Mouse (Mus musculus): ENCODE measurements around the gene Mamld1.
A peak's percentile ranks its signal among the peaks of the same experiment; 100 is the strongest.

Mamld1 gene

DNA sequence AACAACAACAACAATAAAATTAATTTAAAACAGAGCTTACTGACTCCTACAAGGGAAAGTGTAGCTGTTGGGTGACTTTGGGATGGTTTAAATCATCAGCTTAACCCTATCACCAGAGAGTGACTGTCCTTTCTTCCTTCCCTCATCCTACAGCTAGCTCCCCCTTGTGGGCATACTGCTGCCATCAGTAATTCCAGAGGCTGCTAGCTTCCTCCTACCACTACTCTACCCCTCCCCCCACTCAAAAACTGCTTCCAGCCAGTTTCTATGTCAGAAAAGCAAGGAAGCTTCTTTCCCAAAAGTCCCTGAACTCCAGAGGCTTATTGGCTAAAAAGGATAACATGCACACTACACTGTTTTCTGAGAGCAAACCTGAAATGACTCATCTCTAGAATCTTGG is 81.4 kb downstream of the Mamld1 start:
- no peak for DNase-seq (ENCODE audit: low spot score in 2 of 2)

DNA sequence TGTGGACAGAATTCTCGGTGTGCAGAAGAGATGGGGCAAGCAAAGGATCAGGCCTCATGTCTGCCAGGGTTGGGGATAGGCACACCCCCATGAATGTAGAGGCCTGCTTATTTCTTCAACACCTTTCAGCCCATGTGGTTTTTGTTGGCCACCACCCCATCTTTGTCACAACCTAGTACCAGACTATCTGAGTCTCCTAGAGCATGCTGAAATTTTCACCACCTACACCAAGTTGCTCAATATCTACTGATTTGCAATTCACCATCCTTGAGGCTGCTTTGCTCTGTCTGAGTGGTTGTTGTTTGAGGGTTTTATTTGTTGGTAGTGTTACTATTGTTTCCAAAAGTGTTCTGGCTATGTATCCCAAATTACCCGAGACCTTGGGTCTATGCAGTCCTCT is 91.3 kb downstream of the Mamld1 start:
- no peak for DNase-seq (ENCODE audit: low spot score in 2 of 2)

DNA sequence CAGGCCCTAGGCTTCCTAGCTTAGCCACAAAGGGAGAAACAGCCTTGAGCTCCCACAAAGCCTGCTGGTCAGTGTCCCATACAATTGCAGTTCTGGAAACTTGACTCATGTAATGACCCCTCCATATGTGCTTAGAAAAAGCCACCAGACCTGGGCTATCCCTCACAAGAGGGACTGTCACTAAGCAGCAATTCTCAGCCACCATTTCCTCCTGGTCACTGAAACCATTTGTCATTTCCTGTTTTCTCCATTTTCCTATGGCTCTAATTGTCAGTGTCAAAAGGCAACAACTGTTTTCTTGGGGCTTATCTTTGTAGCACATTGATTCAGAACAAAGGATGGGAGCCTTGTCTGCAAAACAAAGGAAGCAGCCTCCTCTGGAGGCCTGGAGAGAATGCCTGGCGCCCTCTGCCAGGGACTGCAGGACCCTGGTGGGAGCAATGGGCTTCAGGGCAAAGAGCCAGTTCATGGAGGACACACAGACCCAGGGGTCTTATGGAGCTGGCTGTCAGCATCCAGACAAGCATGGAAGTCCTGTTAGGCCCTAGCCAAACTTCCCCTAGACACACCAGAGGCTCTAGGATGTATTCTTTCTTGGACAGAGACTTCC is 99.5 kb downstream of the Mamld1 start:
- peak in 1 of 2 experiments; percentile 4 for DNase-seq (ENCODE audit: low spot score in 2 of 2)

DNA sequence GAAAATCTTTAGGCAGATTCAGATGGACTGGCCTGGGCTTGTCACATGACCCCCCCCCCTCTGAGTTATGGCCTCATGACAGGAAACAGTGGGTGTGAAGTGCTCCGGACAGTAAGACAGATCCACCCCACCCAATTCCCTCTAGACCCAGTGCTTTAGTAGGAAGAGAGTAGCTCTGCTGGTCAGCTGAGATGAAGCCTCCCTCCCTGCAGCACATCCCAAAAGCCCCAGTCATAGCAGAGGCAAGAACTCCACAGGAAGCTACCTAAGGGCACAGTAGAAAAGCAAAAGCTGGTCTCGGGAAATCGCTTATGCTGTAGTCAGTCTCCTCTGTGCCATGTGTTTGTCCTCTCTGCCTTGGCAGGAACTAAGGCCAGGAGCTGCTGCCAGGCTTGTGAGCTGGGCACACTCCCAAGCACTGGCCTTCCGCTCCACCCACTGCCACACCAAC is 100.5 kb downstream of the Mamld1 start:
- DNase-seq (ENCODE audit: low spot score in 2 of 2), result peak in 1 of 2 experiments; percentile 66

DNA sequence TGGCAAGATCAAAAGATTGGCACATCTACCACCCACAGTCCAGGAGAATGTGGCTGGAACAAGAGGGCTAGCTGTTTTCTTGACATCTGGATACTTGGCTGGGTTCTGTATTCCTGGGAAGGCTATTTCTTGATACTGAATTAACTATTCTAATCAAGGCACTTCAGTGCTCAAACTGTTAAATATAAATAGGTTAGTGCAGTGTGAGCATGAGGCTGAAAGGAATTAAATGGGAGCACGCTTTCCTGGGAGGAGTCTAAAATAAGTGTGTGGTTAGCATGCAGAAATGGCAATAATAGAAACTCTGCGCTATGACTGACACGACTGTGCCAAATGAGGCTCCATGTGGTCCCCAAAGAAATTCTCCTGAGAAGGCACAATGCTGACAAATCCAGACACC is 131.5 kb downstream of the Mamld1 start:
- no peak for DNase-seq (ENCODE audit: low spot score in 2 of 2)

DNA sequence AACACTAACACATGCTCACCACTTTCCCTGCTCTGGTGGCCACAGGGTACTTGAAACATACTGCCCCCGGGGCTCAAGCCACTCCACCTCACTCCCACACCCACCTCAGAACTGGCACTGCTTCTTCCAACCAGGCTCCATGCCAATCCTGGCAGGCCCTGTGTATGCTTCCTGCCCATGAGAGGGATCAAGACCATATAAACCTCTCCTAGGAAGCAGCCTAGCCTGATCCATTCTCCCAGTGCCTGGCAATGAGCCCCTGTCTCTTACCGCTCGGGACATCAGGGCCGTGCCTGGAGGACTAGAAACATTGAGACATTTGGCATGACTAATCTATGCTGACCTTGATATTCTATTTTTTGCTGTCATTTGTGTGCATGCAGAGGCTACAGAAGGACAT is 133.6 kb downstream of the Mamld1 start:
- DNase-seq (ENCODE audit: low spot score in 2 of 2), result peak in 1 of 2 experiments; percentile 10

DNA sequence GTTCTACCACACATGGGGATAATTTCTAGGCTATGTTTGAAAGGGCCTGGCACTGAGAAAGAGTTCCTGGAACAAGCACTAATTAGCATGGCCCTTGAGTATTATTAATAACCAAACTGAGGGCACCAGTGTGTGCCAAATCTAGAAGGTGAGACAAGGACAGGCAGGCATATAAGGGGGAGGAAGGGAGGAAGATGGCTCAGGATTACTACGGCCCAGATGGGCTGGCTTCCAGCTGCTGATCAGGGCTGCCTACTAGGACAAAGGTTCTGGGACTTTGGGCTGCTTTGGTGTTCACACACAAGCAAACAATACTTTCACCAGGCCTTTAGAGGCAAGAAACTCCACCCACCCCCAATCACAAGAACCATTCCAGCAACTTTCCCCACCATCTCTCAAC is 136.3 kb downstream of the Mamld1 start:
- DNase-seq (ENCODE audit: low spot score in 2 of 2), result no peak

DNA sequence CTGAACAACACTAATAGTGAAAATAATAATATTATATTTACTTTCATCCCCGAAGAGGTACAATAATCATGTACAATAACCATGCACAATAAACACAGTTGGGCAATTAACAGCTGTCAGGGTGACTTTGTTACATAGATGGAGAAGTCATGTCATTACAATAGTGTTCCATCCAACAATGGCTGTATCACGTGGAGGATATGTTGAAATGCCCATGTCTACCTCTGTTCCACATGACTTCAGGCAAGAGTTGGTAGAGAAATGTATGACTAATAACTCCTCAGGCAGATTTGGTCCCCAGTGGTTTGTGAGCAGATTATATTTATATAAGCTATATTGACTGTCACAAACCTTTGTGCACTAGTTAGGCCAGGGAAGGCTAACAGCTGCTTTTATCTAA is 154.7 kb downstream of the Mamld1 start:
- no peak for DNase-seq (ENCODE audit: low spot score in 2 of 2)
